Mouse (Mus musculus): ENCODE measurements around the gene Mrpl44.

The Mrpl44 gene

DNA sequence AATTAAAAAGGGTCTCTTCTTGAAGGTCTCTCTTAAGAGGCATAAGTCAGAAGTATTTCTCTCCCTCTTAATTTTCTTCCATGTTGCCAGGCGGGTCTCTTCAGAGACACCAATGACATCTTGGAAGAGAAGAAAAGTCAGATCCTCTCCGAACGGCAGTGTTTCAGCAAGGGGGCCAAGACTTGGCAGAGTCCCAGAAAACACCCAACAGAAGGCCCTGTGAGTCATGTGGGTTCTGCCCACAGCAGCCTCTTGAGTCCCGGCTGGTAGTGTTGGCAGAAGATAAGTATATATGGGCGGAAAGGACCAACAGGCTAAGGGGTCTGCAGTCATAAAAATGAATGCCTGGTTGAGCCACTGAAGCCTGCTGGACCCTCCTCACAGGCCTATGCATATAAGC, 31.0 kb downstream of the Mrpl44 start:
- no peaks in the 10 kb centered on the region for H3K4me1 ChIP-seq (replicated peaks; ENCODE audit: low read depth, low read length)
- no peaks in the 10 kb centered on the region for H3K27me3 ChIP-seq (ENCODE audit: insufficient read depth, low read length)
- no peak for TF ChIP-seq POU5F1 (IDR thresholded peaks at IDR 0.05; ENCODE audit: borderline replicate concordance, low read length)
- TF ChIP-seq CTCF (conservative IDR thresholded peaks at IDR 0.05; ENCODE audit: low read length) = no peak
- TF ChIP-seq NANOG (IDR thresholded peaks at IDR 0.05; ENCODE audit: borderline replicate concordance, low read length) = no peak
- H3K4me3 ChIP-seq (replicated peaks; ENCODE audit: low read length) = no peak overlapping the region
- H3K9me3 ChIP-seq (ENCODE audit: low read length) = no peaks in the 10 kb centered on the region
- peaks cover 3% of the 10 kb centered on the region; the same call in 1 of the 2 replicates for H3K36me3 ChIP-seq (ENCODE audit: insufficient read depth, low read length)

DNA sequence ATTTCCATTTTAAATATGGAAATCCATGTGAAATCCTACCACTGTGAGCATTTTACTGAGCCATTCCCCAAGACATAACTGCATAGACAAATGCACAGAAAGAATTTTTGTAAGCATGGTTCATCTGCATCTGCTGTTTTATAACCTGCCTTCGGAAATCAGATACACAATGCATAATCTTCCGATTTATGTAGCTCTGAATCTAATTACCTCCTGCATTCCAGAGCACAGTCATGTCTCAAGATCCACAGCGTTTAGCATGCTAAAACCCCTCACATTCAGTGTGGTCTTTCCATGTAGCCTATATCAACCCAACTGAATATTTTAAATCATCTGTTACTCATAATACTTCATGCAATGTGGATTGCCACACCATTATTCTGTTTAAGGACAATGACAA, 33.6 kb downstream of the Mrpl44 start:
- no peaks in the 10 kb centered on the region for H3K27me3 ChIP-seq (ENCODE audit: insufficient read depth, low read length)
- no peaks in the 10 kb centered on the region for H3K9me3 ChIP-seq (ENCODE audit: low read length)
- no peaks in the 10 kb centered on the region for H3K36me3 ChIP-seq (ENCODE audit: insufficient read depth, low read length)
- H3K4me1 ChIP-seq (replicated peaks; ENCODE audit: low read depth, low read length) = no peaks in the 10 kb centered on the region
- H3K4me3 ChIP-seq (replicated peaks; ENCODE audit: low read length) = no peak overlapping the region
- no peak for TF ChIP-seq CTCF (conservative IDR thresholded peaks at IDR 0.05; ENCODE audit: low read length)
- no peak for TF ChIP-seq NANOG (IDR thresholded peaks at IDR 0.05; ENCODE audit: borderline replicate concordance, low read length)
- no peak for TF ChIP-seq POU5F1 (IDR thresholded peaks at IDR 0.05; ENCODE audit: borderline replicate concordance, low read length)

- Histone ChIP-seq H3K4me1 (replicated peaks; ENCODE audit: low read depth, low read length) (no peaks in the 10 kb centered on the region), H3K4me3 (replicated peaks; ENCODE audit: low read length) (no peak overlapping the region), H3K27me3 (ENCODE audit: insufficient read depth, low read length) (no peaks in the 10 kb centered on the region), H3K9me3 (ENCODE audit: low read length) (no peaks in the 10 kb centered on the region), H3K36me3 (ENCODE audit: insufficient read depth, low read length) (peaks cover 3% of the 10 kb centered on the region; the same call in 1 of the 2 replicates)
- TF ChIP-seq CTCF (conservative IDR thresholded peaks at IDR 0.05; ENCODE audit: low read length) (no peak), NANOG (IDR thresholded peaks at IDR 0.05; ENCODE audit: borderline replicate concordance, low read length) (no peak), POU5F1 (IDR thresholded peaks at IDR 0.05; ENCODE audit: borderline replicate concordance, low read length) (no peak)
These were observed 39.6 kb downstream of the Mrpl44 start for GRCm38 (mm10) chr1:79815446-79815845.

GRCm38 (mm10) chr1:79819296-79819879, 43.6 kb downstream of the Mrpl44 start:
- no peak overlapping the region for H3K4me3 ChIP-seq (replicated peaks; ENCODE audit: low read length)
- peaks cover 3% of the 10 kb centered on the region; the same call in 1 of the 2 replicates for H3K36me3 ChIP-seq (ENCODE audit: insufficient read depth, low read length)
- H3K9me3 ChIP-seq (ENCODE audit: low read length) = no peaks in the 10 kb centered on the region
- TF ChIP-seq POU5F1 (IDR thresholded peaks at IDR 0.05; ENCODE audit: borderline replicate concordance, low read length) = no peak
- TF ChIP-seq NANOG (IDR thresholded peaks at IDR 0.05; ENCODE audit: borderline replicate concordance, low read length) = no peak
- no peak for TF ChIP-seq CTCF (conservative IDR thresholded peaks at IDR 0.05; ENCODE audit: low read length)
- H3K27me3 ChIP-seq (ENCODE audit: insufficient read depth, low read length) = no peaks in the 10 kb centered on the region
- no peaks in the 10 kb centered on the region for H3K4me1 ChIP-seq (replicated peaks; ENCODE audit: low read depth, low read length)

- TF ChIP-seq CTCF (conservative IDR thresholded peaks at IDR 0.05; ENCODE audit: low read length) = no peak
- H3K4me1 ChIP-seq (replicated peaks; ENCODE audit: low read depth, low read length) = no peaks in the 10 kb centered on the region
- H3K4me3 ChIP-seq (replicated peaks; ENCODE audit: low read length) = no peak overlapping the region
- no peaks in the 10 kb centered on the region for H3K36me3 ChIP-seq (ENCODE audit: insufficient read depth, low read length)
- no peaks in the 10 kb centered on the region for H3K9me3 ChIP-seq (ENCODE audit: low read length)
- H3K27me3 ChIP-seq (ENCODE audit: insufficient read depth, low read length) = no peaks in the 10 kb centered on the region
These were observed 47.1 kb downstream of the Mrpl44 start for GRCm38 (mm10) chr1:79822806-79823525.

DNA sequence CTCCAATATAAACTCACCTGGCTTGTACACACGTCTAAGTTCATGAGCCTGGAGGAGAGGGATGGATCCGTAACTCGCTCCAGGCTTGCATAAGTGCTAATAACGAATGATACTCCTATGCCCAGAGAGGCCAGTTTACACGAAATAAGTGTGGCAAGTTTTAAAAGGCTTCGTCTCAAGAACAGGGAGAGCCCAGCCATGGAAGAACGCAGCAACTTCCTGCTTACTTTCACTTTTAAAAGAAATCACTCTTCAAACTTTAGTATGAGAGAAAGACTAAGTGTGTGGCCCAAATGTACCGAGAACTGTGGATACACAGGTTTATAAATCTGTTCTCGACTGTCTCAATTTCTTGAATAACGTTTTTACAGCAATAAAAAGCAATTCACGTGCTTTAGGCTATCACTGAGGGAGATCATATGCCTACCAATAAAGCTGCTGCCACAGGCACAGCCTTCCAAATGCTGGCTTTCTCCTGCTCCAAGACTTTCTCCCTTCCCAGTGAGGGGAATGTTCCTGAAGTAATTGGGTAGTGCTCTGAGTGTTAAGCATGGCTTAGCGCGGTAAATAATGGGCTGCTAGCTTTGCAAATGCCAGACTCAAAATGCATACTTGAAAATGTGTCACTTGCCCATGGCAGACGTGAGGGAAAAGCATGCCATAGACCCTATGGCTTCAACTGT, 48.3 kb downstream of the Mrpl44 start:
- no peak for TF ChIP-seq NANOG (IDR thresholded peaks at IDR 0.05; ENCODE audit: borderline replicate concordance, low read length)
- TF ChIP-seq CTCF (conservative IDR thresholded peaks at IDR 0.05; ENCODE audit: low read length) = no peak
- no peak for TF ChIP-seq POU5F1 (IDR thresholded peaks at IDR 0.05; ENCODE audit: borderline replicate concordance, low read length)
- Histone ChIP-seq H3K4me3 (replicated peaks; ENCODE audit: low read length) (no peak overlapping the region), H3K9me3 (ENCODE audit: low read length) (no peaks in the 10 kb centered on the region), H3K4me1 (replicated peaks; ENCODE audit: low read depth, low read length) (no peaks in the 10 kb centered on the region), H3K36me3 (ENCODE audit: insufficient read depth, low read length) (no peaks in the 10 kb centered on the region), H3K27me3 (ENCODE audit: insufficient read depth, low read length) (no peaks in the 10 kb centered on the region)
